In genomic region chr13:98573261-98574056, GRCm38 (mm10) we compare ENCODE assay signal across 9 mouse cellular contexts.
DNase-seq lines count a peak whose midpoint lies in the region; ATAC-seq and TF ChIP-seq lines count a peak whose summit lies in the region.
"Had no signal": no experiment of that assay in that cellular context is flagged by ENCODE, and none has a peak within 500 bp of the region (broad histone marks: within the 10 kb centered on the region; RNA-seq: fewer than 3 reads in every experiment).

No protein-coding gene starts in this region.

- H3K9ac ChIP-seq in heart, adult 2 months (ENCODE audit: low read depth, low read length), result no peak overlapping the region; the same call in 1 of the 2 replicates
- no peak overlapping the region for H3K9ac ChIP-seq in hindbrain, embryonic 11.5 days (ENCODE audit: low read depth, low read length)
- H3K9ac ChIP-seq in midbrain, embryonic 13.5 days (replicated peaks), result peak overlapping the region; percentile 41; the same call in 1 of the 2 replicates

- WGBS in heart, adult 2 months, result 46% methylated on average over 39 of the region's 39 CpGs
- 11% methylated on average over 39 of the region's 39 CpGs for WGBS in hindbrain, embryonic 11.5 days
- 8% methylated on average over 39 of the region's 39 CpGs for WGBS in midbrain, embryonic 13.5 days

- TF ChIP-seq POLR2A in heart, adult 2 months (IDR thresholded peaks at IDR 0.05; ENCODE audit: insufficient read depth, low read depth, low read length), result no peak
- TF ChIP-seq POLR2A in brain, embryonic 14.5 days (IDR thresholded peaks at IDR 0.05; ENCODE audit: borderline replicate concordance, extremely low read depth, insufficient read depth, insufficient read length, poor library complexity, severe bottlenecking), result no peak

- no peak for DNase-seq in heart, adult 2 months
- DNase-seq in heart, adult 8-10 months (ENCODE audit: low spot score), result no peak
- DNase-seq in brain, embryonic 14.5 days (ENCODE audit: low read depth), result peak; percentile 28
- peak; percentile 71 for DNase-seq in hindbrain, embryonic 11.5 days (ENCODE audit: low spot score)
- DNase-seq in urinary bladder, postnatal 36 days (ENCODE audit: low spot score in 2 of 2), result no peak
- DNase-seq in cerebellum, adult 18-20 months, result no peak
- DNase-seq in B cell, adult 2 months, result no peak

- H3K27me3 ChIP-seq in heart, adult 2 months (ENCODE audit: control insufficient read depth, insufficient read depth, low read length), result peaks cover 3% of the 10 kb centered on the region; the same call in 1 of the 2 replicates
- peaks cover 38% of the 10 kb centered on the region for H3K27me3 ChIP-seq in hindbrain, embryonic 11.5 days (ENCODE audit: control insufficient read depth, insufficient read depth, low read length)
- H3K27me3 ChIP-seq in midbrain, embryonic 13.5 days, result peaks cover 95% of the 10 kb centered on the region
- H3K27me3 ChIP-seq: CH12.LX had no signal

- ATAC-seq in hindbrain, embryonic 11.5 days (ENCODE audit: low FRiP score), result peak; percentile 38
- ATAC-seq in midbrain, embryonic 13.5 days, result peak; percentile 62

- H3K4me2 ChIP-seq in hindbrain, embryonic 11.5 days (replicated peaks; ENCODE audit: low read depth, low read length), result peak overlapping the region; percentile 74
- H3K4me2 ChIP-seq in midbrain, embryonic 13.5 days (replicated peaks), result peak overlapping the region; percentile 64

- intact Hi-C loops in heart, adult 2 months (cut with DNase I), result no loop called here

- H3K4me1 ChIP-seq in heart, adult 2 months (ENCODE audit: control insufficient read depth, insufficient read depth, low read length), result no peaks in the 10 kb centered on the region
- H3K4me1 ChIP-seq in hindbrain, embryonic 11.5 days (replicated peaks; ENCODE audit: control insufficient read depth, insufficient read depth, low read length), result peaks cover 13% of the 10 kb centered on the region
- peaks cover 25% of the 10 kb centered on the region for H3K4me1 ChIP-seq in midbrain, embryonic 13.5 days (replicated peaks)

- H3K4me3 ChIP-seq in heart, adult 2 months, result peak overlapping the region; percentile 39; the same call in 1 of the 2 replicates
- peak overlapping the region; percentile 37 for H3K4me3 ChIP-seq in hindbrain, embryonic 11.5 days (ENCODE audit: low read depth, low read length)
- H3K4me3 ChIP-seq in midbrain, embryonic 13.5 days (replicated peaks), result peak overlapping the region; percentile 38

- TF ChIP-seq CTCF in heart, adult 2 months (IDR thresholded peaks at IDR 0.05), result no peak
- TF ChIP-seq CTCF in brain, embryonic 14.5 days (IDR thresholded peaks at IDR 0.05; ENCODE audit: borderline replicate concordance, extremely low read depth, insufficient read depth, insufficient read length), result no peak

- no peaks in the 10 kb centered on the region for H3K79me2 ChIP-seq in heart, adult 2 months (replicated peaks; ENCODE audit: control insufficient read depth, insufficient read depth, low read length)

- no peak for TF ChIP-seq EP300 in heart, adult 2 months (IDR thresholded peaks at IDR 0.05; ENCODE audit: insufficient read depth, low read depth, low read length)

- no peaks in the 10 kb centered on the region for H3K36me3 ChIP-seq in heart, adult 2 months (ENCODE audit: control insufficient read depth, insufficient read depth, low read length)
- H3K36me3 ChIP-seq in hindbrain, embryonic 11.5 days (ENCODE audit: control insufficient read depth, insufficient read depth, low read length), result no peaks in the 10 kb centered on the region
- H3K36me3 ChIP-seq in midbrain, embryonic 13.5 days, result no peaks in the 10 kb centered on the region

- H3K9me3 ChIP-seq in hindbrain, embryonic 11.5 days (ENCODE audit: control insufficient read depth, low read length), result no peaks in the 10 kb centered on the region
- H3K9me3 ChIP-seq in midbrain, embryonic 13.5 days, result no peaks in the 10 kb centered on the region

- H3K27ac ChIP-seq in heart, adult 2 months, result no peak overlapping the region
- no peak overlapping the region for H3K27ac ChIP-seq in hindbrain, embryonic 11.5 days (ENCODE audit: low read depth, low read length)
- H3K27ac ChIP-seq in midbrain, embryonic 13.5 days, result no peak overlapping the region

Comparison
In these comparisons a context has a peak if more than half of its experiments do, and no peak if none do; other contexts are left out.
1. DNase-seq: peak in brain, embryonic 14.5 days (single experiment) and hindbrain, embryonic 11.5 days (single experiment); none in heart, adult 2 months (0 of 2), heart, adult 8-10 months (single experiment), urinary bladder, postnatal 36 days (0 of 2), cerebellum, adult 18-20 months (0 of 2) and B cell, adult 2 months (0 of 2).
2. Peak in every context shown above with its lines, with median percentiles within 50 percentile points of each other: H3K4me3 ChIP-seq.